Mouse (Mus musculus) limb, embryonic 11.5 days (tissue): ENCODE results near the gene Brap. TPM values are rescaled to one million over a fixed set of nuclear protein-coding genes. Genes with fewer than 3 reads are reported as not detected.

Experiments used
- ATAC-seq: fragments of 200-750 bp; cut with Nextera tagmentation; 2 replicates; pipeline ENCODE4 v1.8.0; 2017; ENCODE audit warnings: low read depth; ENCODE audit not compliant: insufficient number of reproducible peaks, low FRiP score, low TSS enrichment
- DNase-seq: peaks from one replicate; pipeline ENCODE4 v3.0.0-alpha.2; 2015; ENCODE audit warnings: low spot score
- H3K27ac ChIP-seq: fragments of 300-500 bp; sonication (generic); replicated peaks from 2 replicates; pipeline ENCODE4 v1.5.1; 2014; ENCODE audit warnings: low read depth, mild to moderate bottlenecking, low read length
- H3K27me3 ChIP-seq: fragments of 300-500 bp; sonication (generic); 2 replicates; pipeline ENCODE4 v1.6.1; 2014; ENCODE audit warnings: mild to moderate bottlenecking, low read length, mixed read lengths; ENCODE audit not compliant: control insufficient read depth, insufficient read depth
- H3K36me3 ChIP-seq: fragments of 300-500 bp; sonication (generic); 2 replicates; pipeline ENCODE4 v1.6.1; 2014; ENCODE audit warnings: mild to moderate bottlenecking, low read length, moderate library complexity, mixed read lengths; ENCODE audit not compliant: control insufficient read depth, insufficient read depth
- H3K4me1 ChIP-seq: fragments of 300-500 bp; sonication (generic); 2 replicates; pipeline ENCODE4 v1.6.1; 2014; ENCODE audit warnings: low read length, mixed read lengths; ENCODE audit not compliant: control insufficient read depth, insufficient read depth
- H3K4me2 ChIP-seq: fragments of 300-500 bp; sonication (generic); 2 replicates; pipeline ENCODE4 v1.6.1; 2014; ENCODE audit warnings: low read depth, mild to moderate bottlenecking, moderate library complexity; ENCODE audit not compliant: severe bottlenecking
- H3K4me3 ChIP-seq: fragments of 300-500 bp; sonication (generic); 2 replicates; pipeline ENCODE4 v1.5.1; 2014; ENCODE audit warnings: low read depth, low read length
- H3K9ac ChIP-seq: fragments of 300-500 bp; sonication (generic); 2 replicates; pipeline ENCODE4 v1.6.1; 2014; ENCODE audit warnings: mild to moderate bottlenecking, low read length
- H3K9me3 ChIP-seq: fragments of 300-500 bp; sonication (generic); 2 replicates; pipeline ENCODE4 v1.6.1; 2016; ENCODE audit warnings: low read length; ENCODE audit not compliant: control insufficient read depth
- WGBS: fragments of 180-500 bp; shearing (Covaris S2); extraction: QIAGEN DNeasy Blood & Tissue Kit; methylation state at CpG from one replicate; pipeline ENCODE4 v1.1.7; 2014; 5-methylcytosine and 5-hydroxymethylcytosine counted together
- polyA plus RNA-seq: library from polyadenylated mRNA; unstranded; fragments of >200 nt; fragmentation: Nextera tagmentation; extraction: Ambion mirVana; gene quantifications from 2 replicates; pipeline ENCODE4 v1.2.1, GENCODE M21; 2014

Gene Brap
- polyA plus RNA-seq, 1 experiment from 2014 or later, result 37.1 TPM

DNA sequence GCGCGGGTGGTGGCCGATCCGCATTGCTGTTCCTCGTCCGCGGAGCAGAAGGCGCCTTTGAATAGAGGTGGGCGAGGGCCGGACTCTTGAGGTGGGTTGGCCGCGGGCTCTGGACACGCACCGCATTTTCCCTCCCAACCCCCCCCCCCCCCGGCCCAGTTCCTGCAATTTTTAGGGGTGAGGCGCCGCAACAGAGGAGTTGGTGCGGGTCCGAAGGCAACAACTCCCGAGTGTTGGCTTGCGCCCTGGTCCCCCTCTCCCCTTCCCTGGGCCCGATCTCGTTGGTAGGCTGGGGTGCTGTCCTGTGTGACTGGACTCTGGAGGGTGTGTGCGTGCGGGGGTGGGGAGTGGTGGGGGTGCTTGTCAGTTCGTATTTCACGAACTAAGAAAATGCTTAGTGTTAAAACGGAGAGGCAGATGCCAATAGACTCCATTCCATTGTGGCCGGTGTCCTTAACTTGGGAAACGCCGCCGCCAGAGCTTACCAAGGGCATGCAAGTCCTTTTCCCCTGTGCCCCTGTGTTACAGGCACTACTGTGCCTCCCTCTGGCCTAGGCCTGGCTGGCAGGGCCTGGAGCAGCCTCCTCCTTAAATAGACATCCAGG lies 52.7 kb downstream of the Brap start:
- WGBS, result under 1% methylated on average over 26 of the region's 32 CpGs
- H3K4me3 ChIP-seq, result peak overlapping the region; percentile 100
- peak overlapping the region; percentile 95 for H3K9ac ChIP-seq
- peak overlapping the region; percentile 59 for H3K4me2 ChIP-seq
- ATAC-seq, result peak; percentile 53; the same call in 1 of the 2 replicates
- H3K36me3 ChIP-seq, result peaks cover 2% of the 10 kb centered on the region; the same call in 1 of the 2 replicates
- peaks cover 14% of the 10 kb centered on the region; the same call in 1 of the 2 replicates for H3K4me1 ChIP-seq
- H3K27ac ChIP-seq, result peak overlapping the region; percentile 97
- H3K27me3 ChIP-seq, result no peaks in the 10 kb centered on the region
- H3K9me3 ChIP-seq, result no peaks in the 10 kb centered on the region
- DNase-seq, result peak; percentile 73

- H3K36me3 ChIP-seq, result peaks cover 2% of the 10 kb centered on the region; the same call in 1 of the 2 replicates
- no peak overlapping the region for H3K4me3 ChIP-seq
- H3K27ac ChIP-seq, result no peak overlapping the region
- ATAC-seq, result no peak
- no peak for DNase-seq
- peaks cover 14% of the 10 kb centered on the region; the same call in 1 of the 2 replicates for H3K4me1 ChIP-seq
- H3K27me3 ChIP-seq, result no peaks in the 10 kb centered on the region
- 71% methylated on average over 1 of the region's 1 CpGs for WGBS
- no peak overlapping the region for H3K9ac ChIP-seq
- H3K9me3 ChIP-seq, result no peaks in the 10 kb centered on the region
- no peak overlapping the region for H3K4me2 ChIP-seq
Observed at GRCm38 (mm10) chr5:121714331-121714730, 54.0 kb downstream of the Brap start.

DNA sequence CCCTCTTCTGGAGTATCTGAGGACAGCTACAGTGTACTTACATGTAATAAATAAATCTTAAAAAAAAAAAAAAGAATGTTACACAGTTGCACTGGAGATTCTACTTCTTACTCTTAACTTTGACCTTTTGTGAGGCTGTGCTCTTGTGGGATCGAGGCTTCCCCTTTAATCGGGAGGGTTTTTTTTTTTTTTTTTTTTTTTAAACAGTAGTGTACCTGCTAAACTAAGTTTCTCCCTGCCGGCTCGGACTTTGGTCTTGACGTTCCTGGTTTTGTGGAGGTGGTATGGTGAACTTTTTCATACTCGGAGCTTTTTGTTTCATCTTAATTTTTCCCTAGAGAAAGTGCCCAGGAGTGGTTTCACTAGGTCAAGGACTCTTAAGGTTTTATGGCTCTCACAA lies 54.6 kb downstream of the Brap start:
- peaks cover 2% of the 10 kb centered on the region; the same call in 1 of the 2 replicates for H3K36me3 ChIP-seq
- ATAC-seq (no peak), DNase-seq (no peak)
- H3K27me3 ChIP-seq, result no peaks in the 10 kb centered on the region
- H3K9ac ChIP-seq, result no peak overlapping the region
- no peaks in the 10 kb centered on the region for H3K9me3 ChIP-seq
- no peak overlapping the region for H3K4me2 ChIP-seq
- no peak overlapping the region for H3K27ac ChIP-seq
- no peak overlapping the region for H3K4me3 ChIP-seq
- 79% methylated on average over 6 of the region's 6 CpGs for WGBS
- H3K4me1 ChIP-seq, result peaks cover 14% of the 10 kb centered on the region; the same call in 1 of the 2 replicates

DNA sequence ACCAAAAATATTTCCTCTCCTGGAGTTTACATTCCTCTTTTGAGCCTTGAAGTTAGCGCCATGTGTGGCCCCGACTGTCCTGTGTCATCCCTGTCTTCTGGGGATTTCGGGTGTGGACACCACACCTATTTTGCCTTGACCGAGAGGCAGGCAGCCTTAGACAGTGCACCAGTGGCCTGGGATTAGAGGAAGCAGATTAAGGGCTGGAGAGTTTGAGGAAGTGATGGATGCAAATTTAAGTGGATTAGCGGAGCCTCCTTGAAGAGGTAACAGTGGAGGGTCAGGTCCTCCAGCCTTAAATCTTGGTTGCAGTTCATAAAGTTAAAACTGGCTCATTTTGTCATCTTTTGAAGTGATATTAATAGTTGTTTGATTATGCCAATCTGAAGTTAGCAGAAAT lies 58.1 kb downstream of the Brap start:
- 92% methylated on average over 5 of the region's 5 CpGs for WGBS

DNA sequence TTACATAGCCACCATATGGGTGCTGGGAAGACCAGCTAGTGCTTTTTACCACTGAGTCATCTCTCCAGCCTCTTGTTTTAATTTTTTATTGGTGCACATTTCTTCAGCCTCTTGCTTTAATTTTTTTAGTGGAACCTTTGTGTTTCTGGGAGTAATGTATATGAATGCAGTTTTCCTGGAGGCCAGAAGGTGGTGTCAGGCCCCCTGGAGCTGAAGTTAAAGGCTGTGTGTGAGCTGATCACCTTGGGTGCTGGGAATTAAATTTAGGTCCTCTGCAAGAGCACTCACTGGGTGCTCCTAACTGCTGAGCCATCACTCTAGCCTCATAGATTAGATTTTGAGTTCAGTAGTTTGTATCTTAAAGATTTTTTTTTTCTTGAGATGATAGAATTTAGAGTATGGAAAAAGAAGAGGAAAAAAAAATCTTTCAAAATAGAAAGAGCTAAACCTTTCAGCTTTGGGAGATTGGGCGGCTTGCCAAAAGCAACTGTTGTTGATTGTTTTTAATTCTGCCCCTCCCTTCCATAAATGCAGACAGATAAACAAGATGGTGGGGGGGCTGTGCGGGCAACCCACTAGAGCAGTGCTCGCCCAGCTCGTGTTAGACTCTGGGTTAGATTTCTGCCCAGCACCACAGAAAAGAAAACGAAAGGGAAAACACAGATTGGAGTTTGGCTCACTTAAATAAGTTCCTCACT lies 60.7 kb downstream of the Brap start:
- Histone ChIP-seq H3K9me3 (no peaks in the 10 kb centered on the region), H3K27me3 (no peaks in the 10 kb centered on the region), H3K9ac (no peak overlapping the region), H3K27ac (no peak overlapping the region), H3K4me1 (0 out of 2 replicates have a peak, but pooled peaks cover 4% of the 10 kb centered on the region), H3K4me2 (no peak overlapping the region), H3K36me3 (peaks cover 2% of the 10 kb centered on the region; the same call in 1 of the 2 replicates), H3K4me3 (no peak overlapping the region)
- 91% methylated on average over 5 of the region's 5 CpGs for WGBS
- ATAC-seq (no peak), DNase-seq (no peak)

More for the DNA sequence above, 58.1 kb downstream of the Brap start:
- ATAC-seq, result no peak
- Histone ChIP-seq H3K27ac (no peak overlapping the region), H3K36me3 (peaks cover 2% of the 10 kb centered on the region; the same call in 1 of the 2 replicates), H3K9ac (no peak overlapping the region), H3K4me2 (no peak overlapping the region), H3K4me1 (peaks cover 12% of the 10 kb centered on the region; the same call in 1 of the 2 replicates), H3K9me3 (no peaks in the 10 kb centered on the region), H3K27me3 (no peaks in the 10 kb centered on the region), H3K4me3 (no peak overlapping the region)
- DNase-seq, result no peak

DNA sequence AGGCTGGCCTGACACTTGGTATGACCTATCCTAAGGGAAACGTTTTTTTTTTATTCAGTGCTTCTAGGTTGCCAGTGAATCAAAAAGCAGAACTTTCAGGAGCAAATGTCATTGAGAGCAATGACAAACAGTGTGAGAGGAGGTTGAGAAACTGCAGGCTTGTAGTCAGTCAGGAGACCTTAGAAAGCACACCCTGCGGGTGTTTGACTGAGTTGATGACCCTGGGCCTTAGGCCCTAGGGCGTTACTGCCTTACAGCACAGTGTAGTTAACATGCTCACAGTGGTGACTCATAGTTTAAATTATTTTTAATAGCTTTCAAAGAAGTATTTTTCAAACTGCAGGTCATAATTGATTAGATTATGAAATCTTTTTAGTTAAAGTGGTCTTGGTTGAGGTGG lies 61.5 kb downstream of the Brap start:
- H3K9me3 ChIP-seq, result no peaks in the 10 kb centered on the region
- H3K36me3 ChIP-seq, result no peaks in the 10 kb centered on the region
- DNase-seq, result no peak
- 78% methylated on average over 3 of the region's 3 CpGs for WGBS
- no peaks in the 10 kb centered on the region for H3K27me3 ChIP-seq
- H3K4me3 ChIP-seq, result no peak overlapping the region
- ATAC-seq, result no peak
- H3K9ac ChIP-seq, result no peak overlapping the region
- H3K27ac ChIP-seq, result no peak overlapping the region
- H3K4me2 ChIP-seq, result no peak overlapping the region
- H3K4me1 ChIP-seq, result no peaks in the 10 kb centered on the region

- no peak for DNase-seq
- Histone ChIP-seq H3K4me1 (no peaks in the 10 kb centered on the region), H3K4me2 (no peak overlapping the region), H3K9ac (no peak overlapping the region), H3K9me3 (no peaks in the 10 kb centered on the region), H3K4me3 (no peak overlapping the region), H3K36me3 (0 out of 2 replicates have a peak, but pooled peaks cover 2% of the 10 kb centered on the region), H3K27ac (no peak overlapping the region), H3K27me3 (no peaks in the 10 kb centered on the region)
- WGBS, result 89% methylated on average over 1 of the region's 1 CpGs
- ATAC-seq, result no peak
Observed at GRCm38 (mm10) chr5:121724678-121725077, 64.3 kb downstream of the Brap start.

DNA sequence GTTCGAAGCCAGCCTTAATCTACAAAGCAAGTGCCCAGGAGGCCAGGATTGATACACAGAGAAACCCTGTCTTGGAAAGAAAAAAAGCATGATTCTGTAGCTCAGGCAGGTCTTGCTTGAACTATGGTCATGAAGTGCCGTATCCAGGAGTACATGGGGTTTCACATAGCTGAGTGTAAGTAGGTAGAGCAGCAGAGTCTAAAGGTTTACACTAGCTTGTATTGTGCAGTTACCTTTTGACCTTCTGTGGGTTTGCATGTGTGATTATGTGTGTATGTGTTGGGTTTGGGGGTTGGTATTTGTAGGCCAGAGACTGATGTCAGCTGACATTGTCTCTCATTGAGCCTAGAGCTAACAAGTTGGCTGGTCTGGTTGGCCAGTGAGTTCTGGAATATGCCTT lies 69.7 kb downstream of the Brap start:
- 94% methylated on average over 2 of the region's 2 CpGs for WGBS
- no peak for DNase-seq
- no peaks in the 10 kb centered on the region for H3K9me3 ChIP-seq
- H3K4me3 ChIP-seq, result no peak overlapping the region
- H3K27ac ChIP-seq, result no peak overlapping the region
- peaks cover 2% of the 10 kb centered on the region; the same call in 1 of the 2 replicates for H3K36me3 ChIP-seq
- H3K27me3 ChIP-seq, result no peaks in the 10 kb centered on the region
- ATAC-seq, result no peak
- H3K4me2 ChIP-seq, result no peak overlapping the region
- H3K4me1 ChIP-seq, result no peaks in the 10 kb centered on the region
- H3K9ac ChIP-seq, result no peak overlapping the region
